8 mouse cellular contexts compared by ENCODE assay signal in genomic region chr9:61278216-61278758, GRCm38 (mm10).
DNase-seq lines count a peak whose midpoint lies in the region; ATAC-seq lines count a peak whose summit lies in the region.

No protein-coding gene starts in this region.

- no peaks in the 10 kb centered on the region for H3K36me3 ChIP-seq in hindbrain, embryonic 11.5 days (ENCODE audit: control insufficient read depth, insufficient read depth, low read length)
- no peaks in the 10 kb centered on the region for H3K36me3 ChIP-seq in liver, embryonic 12.5 days

- no peak overlapping the region for H3K9ac ChIP-seq in hindbrain, embryonic 11.5 days (ENCODE audit: low read depth, low read length)
- H3K9ac ChIP-seq in liver, embryonic 12.5 days, result no peak overlapping the region

- peak; percentile 67 for ATAC-seq in common myeloid progenitor, adult 5-6 weeks (replicated peaks; ENCODE audit: low read depth, poor library complexity, severe bottlenecking)
- ATAC-seq in hindbrain, embryonic 11.5 days (ENCODE audit: low FRiP score), result 0 out of 2 replicates have a peak, but pooled peaks have one; percentile 19
- no peak for ATAC-seq in liver, embryonic 12.5 days

- DNase-seq in left cerebral cortex, adult 11 months (ENCODE audit: low spot score), result peak; percentile 29
- no peak for DNase-seq in left cerebral cortex, postnatal 4 days
- no peak for DNase-seq in hindbrain, embryonic 11.5 days (ENCODE audit: low spot score)
- peak; percentile 25 for DNase-seq in retina, embryonic 14.5 days (ENCODE audit: low spot score)
- DNase-seq in spleen, adult 12 weeks (ENCODE audit: low spot score), result no peak
- DNase-seq in testis, postnatal 10 days (ENCODE audit: low spot score), result no peak

- peaks cover 7% of the 10 kb centered on the region; the same call in 1 of the 2 replicates for H3K4me1 ChIP-seq in hindbrain, embryonic 11.5 days (replicated peaks; ENCODE audit: control insufficient read depth, insufficient read depth, low read length)
- H3K4me1 ChIP-seq in liver, embryonic 12.5 days, result peaks cover 21% of the 10 kb centered on the region

- H3K9me3 ChIP-seq in hindbrain, embryonic 11.5 days (ENCODE audit: control insufficient read depth, low read length), result no peaks in the 10 kb centered on the region
- no peaks in the 10 kb centered on the region for H3K9me3 ChIP-seq in liver, embryonic 12.5 days (replicated peaks)

- H3K4me2 ChIP-seq in hindbrain, embryonic 11.5 days (replicated peaks; ENCODE audit: low read depth, low read length), result peak overlapping the region; percentile 14; the same call in 1 of the 2 replicates
- peak overlapping the region; percentile 46 for H3K4me2 ChIP-seq in liver, embryonic 12.5 days

- intact Hi-C loops in left cerebral cortex, postnatal 4 days (cut with DNase I), result loop anchor here (5.0 to 10.0 kb wide), 3 partner anchors 46 to 233 kb away; no protein-coding TSS in a partner anchor

- H3K27ac ChIP-seq in hindbrain, embryonic 11.5 days (ENCODE audit: low read depth, low read length), result 0 out of 2 replicates have a peak overlapping the region, but pooled peaks have one; percentile 27
- H3K27ac ChIP-seq in liver, embryonic 12.5 days, result no peak overlapping the region

- no peak overlapping the region for H3K4me3 ChIP-seq in hindbrain, embryonic 11.5 days (ENCODE audit: low read depth, low read length)
- no peak overlapping the region for H3K4me3 ChIP-seq in liver, embryonic 12.5 days

- WGBS in hindbrain, embryonic 11.5 days, result 14% methylated on average over 12 of the region's 12 CpGs
- WGBS in liver, embryonic 12.5 days (ENCODE audit: insufficient replicate concordance), result 6% methylated on average over 12 of the region's 12 CpGs

- peaks cover 4% of the 10 kb centered on the region; the same call in 1 of the 2 replicates for H3K27me3 ChIP-seq in hindbrain, embryonic 11.5 days (ENCODE audit: control insufficient read depth, insufficient read depth, low read length)
- H3K27me3 ChIP-seq in liver, embryonic 12.5 days (replicated peaks), result peaks cover 85% of the 10 kb centered on the region

Comparison
In these comparisons a context has a peak if more than half of its experiments do, and no peak if none do; other contexts are left out.
1. DNase-seq: peak in left cerebral cortex, adult 11 months (single experiment) and retina, embryonic 14.5 days (single experiment); none in left cerebral cortex, postnatal 4 days (single experiment), hindbrain, embryonic 11.5 days (single experiment), spleen, adult 12 weeks (single experiment) and testis, postnatal 10 days (single experiment).